Comparison of ENCODE assay signal across 19 mouse cellular contexts in the genomic region with DNA sequence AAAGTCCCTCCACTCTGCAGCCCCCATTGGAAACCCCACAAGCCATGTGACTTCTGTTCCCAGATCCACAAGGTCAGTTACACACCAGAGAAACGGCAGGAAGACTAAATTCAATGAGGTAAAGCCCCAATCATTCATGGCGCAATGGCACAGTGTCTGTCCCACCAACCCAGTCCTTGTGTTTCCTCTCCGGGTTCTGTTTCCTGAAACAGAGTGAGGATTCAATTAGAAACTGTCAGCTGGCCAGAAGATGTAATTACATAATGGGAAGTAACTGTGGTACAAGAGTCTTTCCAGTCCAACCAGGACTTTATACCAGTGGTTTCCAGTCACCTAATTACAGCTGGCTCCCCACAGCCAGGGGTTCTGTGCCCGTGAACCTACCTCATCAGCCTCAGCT. TPM values are rescaled to one million over a fixed set of nuclear protein-coding genes. Genes with fewer than 3 reads are reported as not detected.
DNase-seq lines count a peak whose midpoint lies in the region; ATAC-seq and TF ChIP-seq lines count a peak whose summit lies in the region.
"Had no signal": no experiment of that assay in that cellular context is flagged by ENCODE, and none has a peak within 500 bp of the region (broad histone marks: within the 10 kb centered on the region; RNA-seq: fewer than 3 reads in every experiment).

No protein-coding gene starts in this region.

- no peak for TF ChIP-seq POLR2A in kidney, adult 2 months (IDR thresholded peaks at IDR 0.05; ENCODE audit: low read depth, low read length)
- TF ChIP-seq POLR2A in liver, adult 2 months (IDR thresholded peaks at IDR 0.05; ENCODE audit: extremely low read depth, insufficient read depth, low read length) = no peak

- no peak for TF ChIP-seq CTCF in kidney, adult 2 months (conservative IDR thresholded peaks at IDR 0.05; ENCODE audit: insufficient read depth, insufficient read length, low read depth, low read length)
- TF ChIP-seq CTCF in liver, adult 2 months (IDR thresholded peaks at IDR 0.05; ENCODE audit: low read depth, low read length) = no peak

- peak; percentile 93 for ATAC-seq in megakaryocyte progenitor cell, adult 5-6 weeks (replicated peaks; ENCODE audit: poor library complexity)
- ATAC-seq: activated CD4-positive, CD25-positive, alpha-beta regulatory T cell, adult 4 months; forebrain, embryonic 15.5 days; Patski had no signal

- peaks cover 2% of the 10 kb centered on the region; the same call in 1 of the 2 replicates for H3K4me1 ChIP-seq in kidney, adult 2 months (ENCODE audit: control insufficient read depth, insufficient read depth, low read length)
- H3K4me1 ChIP-seq in liver, adult 2 months (ENCODE audit: control insufficient read depth, insufficient read depth, low read length) = no peaks in the 10 kb centered on the region

- WGBS in kidney, adult 2 months = 65% methylated on average over 4 of the region's 4 CpGs
- 64% methylated on average over 4 of the region's 4 CpGs for WGBS in liver, adult 2 months

- peak; percentile 44 for DNase-seq in kidney, adult 2 months
- DNase-seq in kidney, postnatal 4 days = no peak
- DNase-seq in liver, adult 2 months (ENCODE audit: extremely low read depth, low read depth, low spot score) = peak; percentile 28
- no peak for DNase-seq in liver
- peak; percentile 42 for DNase-seq in lung, postnatal 36 days
- DNase-seq in lung, postnatal 4 days = no peak
- no peak for DNase-seq in adrenal gland, postnatal 25 days
- DNase-seq: adrenal gland, postnatal 14 days; cerebellum, adult 18-20 months; cerebellum, adult 9-11 months; cerebellum, postnatal 36 days; gastrocnemius, postnatal 36 days had no signal

- H3K27ac ChIP-seq in kidney, adult 2 months (ENCODE audit: insufficient read depth, low read depth, low read length) = no peak overlapping the region
- H3K27ac ChIP-seq in liver, adult 2 months (replicated peaks; ENCODE audit: insufficient read depth, low read depth, low read length) = no peak overlapping the region
- H3K27ac ChIP-seq: forebrain, embryonic 15.5 days; hindbrain, embryonic 15.5 days had no signal

- no peaks in the 10 kb centered on the region for H3K79me2 ChIP-seq in liver, adult 2 months (ENCODE audit: control insufficient read depth, insufficient read depth, low read length)

- H3K27me3 ChIP-seq in kidney, adult 2 months (replicated peaks; ENCODE audit: control insufficient read depth, insufficient read depth, low read length) = no peaks in the 10 kb centered on the region
- no peaks in the 10 kb centered on the region for H3K27me3 ChIP-seq in liver, adult 2 months (ENCODE audit: control insufficient read depth, insufficient read depth, low read length)
- H3K27me3 ChIP-seq: CH12.LX; forebrain, embryonic 15.5 days; heart, embryonic 12.5 days; hindbrain, embryonic 15.5 days; Patski had no signal

- H3K4me3 ChIP-seq in kidney, adult 2 months (ENCODE audit: insufficient read depth, low read depth, low read length) = no peak overlapping the region
- H3K4me3 ChIP-seq in liver, adult 2 months (ENCODE audit: insufficient read depth, low read depth, low read length) = no peak overlapping the region
- H3K4me3 ChIP-seq: forebrain, embryonic 15.5 days; heart, embryonic 12.5 days; hindbrain, embryonic 15.5 days had no signal

- H3K9ac ChIP-seq in liver, adult 2 months (ENCODE audit: low read depth, low read length) = no peak overlapping the region
- H3K9ac ChIP-seq: forebrain, embryonic 15.5 days; heart, embryonic 12.5 days; hindbrain, embryonic 15.5 days had no signal

- H3K36me3 ChIP-seq in kidney, adult 2 months (ENCODE audit: control insufficient read depth, insufficient read depth, low read length) = no peaks in the 10 kb centered on the region
- no peaks in the 10 kb centered on the region for H3K36me3 ChIP-seq in liver, adult 2 months (ENCODE audit: control insufficient read depth, insufficient read depth, low read length)
- H3K36me3 ChIP-seq: forebrain, embryonic 15.5 days; heart, embryonic 12.5 days; hindbrain, embryonic 15.5 days had no signal

RNA-seq across cellular contexts. Expression of a gene that starts 24.8 kb away (rescaled TPM):
- polyA plus RNA-seq in kidney, adult 2 months (2012; rRNA removed) = 9.0 and 9.6 TPM in 2 replicates
- 3.3 and 3.6 TPM in 2 replicates for total RNA-seq in liver, adult 2 months (2014; rRNA removed)
- polyA plus RNA-seq in liver, adult 2 months (2012; rRNA removed) = 0.78 and 1.1 TPM in 2 replicates
- 0.22 TPM in 2 replicates for total RNA-seq in megakaryocyte progenitor cell, adult 5-6 weeks (2015)
- total RNA-seq in megakaryocyte progenitor cell, adult 5-6 weeks (2017) = not detected in 2 replicates
- 39.4 and 41.0 TPM in 2 replicates for total RNA-seq in adrenal gland, postnatal 25 days (2021)
- total RNA-seq: CH12.LX had no signal
- polyA plus RNA-seq: activated CD4-positive, CD25-positive, alpha-beta regulatory T cell, adult 4 months had no signal

Comparison
In these comparisons a context has a peak if more than half of its experiments do, and no peak if none do; other contexts are left out.
1. DNase-seq: peak in kidney, adult 2 months (single experiment), liver, adult 2 months (single experiment) and lung, postnatal 36 days (single experiment); none in kidney, postnatal 4 days (0 of 2), liver (single experiment), lung, postnatal 4 days (0 of 2) and adrenal gland, postnatal 25 days (single experiment).